Mouse (Mus musculus) ES-Bruce4 (cell line): ENCODE data around the gene Atg10.

ENCODE experiments used
- CTCF ChIP-seq: IDR thresholded peaks from one replicate; pipeline ENCODE4 v1.8.1; 2011; ENCODE audit warnings: low read depth, low read length
- EP300 ChIP-seq: IDR thresholded peaks from 2 replicates; pipeline ENCODE4 v1.6.1; 2011; ENCODE audit warnings: low read depth, low read length; ENCODE audit not compliant: insufficient read depth
- POLR2A ChIP-seq: IDR thresholded peaks from one replicate; pipeline ENCODE4 v1.8.1; 2011; ENCODE audit warnings: low read length; ENCODE audit not compliant: insufficient read depth

DNA sequence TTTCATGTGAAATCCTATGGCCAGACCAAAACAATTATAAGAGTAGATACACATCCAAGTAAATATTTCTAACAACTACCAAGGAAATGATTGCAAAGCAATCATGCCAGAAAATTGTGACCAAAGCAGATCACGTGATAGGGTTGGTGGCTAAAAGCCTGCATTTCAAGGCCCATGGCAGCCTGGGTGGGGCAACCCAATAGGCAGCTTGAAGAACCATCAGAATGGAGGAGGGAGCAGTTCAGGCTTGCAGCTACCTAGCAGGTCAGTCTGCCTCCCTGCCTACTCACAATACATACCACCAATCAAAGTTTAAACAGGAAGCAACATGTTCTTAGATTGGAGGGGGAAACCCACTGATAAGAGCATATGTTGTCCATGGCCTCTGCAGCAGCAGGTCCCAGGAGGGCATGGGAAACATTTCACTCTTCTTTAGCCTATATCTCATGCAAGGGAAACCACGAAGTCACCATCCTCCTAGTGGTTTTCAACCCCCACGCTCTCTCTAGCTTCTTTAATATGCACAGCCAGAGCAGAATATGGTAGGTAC, 7.0 kb downstream of the Atg10 start:
- TF ChIP-seq CTCF (no peak), POLR2A (no peak), EP300 (no peak)
